Mouse (Mus musculus): ENCODE measurements around the gene Olfr697.
"Not testable (repeated sequence)": the region's sequence is repeated elsewhere in the genome, so short reads cannot be mapped to it uniquely, and the experiment has no call there.

The Olfr697 gene

DNA sequence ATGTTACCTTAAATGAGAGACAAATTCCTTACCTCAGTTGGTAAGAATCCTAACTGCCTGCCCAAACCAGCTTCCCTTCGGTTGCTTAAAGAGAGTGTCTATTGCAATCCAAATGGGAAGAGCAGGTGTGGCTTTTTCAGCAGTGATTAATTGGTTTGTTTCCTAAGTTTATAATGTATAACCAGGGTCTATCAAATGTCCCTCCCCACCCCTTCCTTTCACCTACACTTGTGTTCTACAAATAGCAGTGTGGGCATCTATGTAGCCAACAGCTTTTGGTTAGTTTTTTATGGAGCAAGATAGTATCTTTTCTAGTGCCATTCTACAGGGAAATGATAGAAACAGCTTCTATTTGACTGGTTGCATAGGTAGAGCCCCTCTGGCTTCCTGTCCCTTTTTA is at the start of gene Olfr697:
Gene Olfr697 (minus strand): TSS at position 101 of the 400 bp plus-strand sequence.
- in situ Hi-C loops (cut with MboI; ENCODE audit: low pct_unique_long_range_greater_than_20kb in 1 of 2, low sequenced_read_pairs in 2 of 2, unreplicated experiment in 1 of 2) = no loop called here

DNA sequence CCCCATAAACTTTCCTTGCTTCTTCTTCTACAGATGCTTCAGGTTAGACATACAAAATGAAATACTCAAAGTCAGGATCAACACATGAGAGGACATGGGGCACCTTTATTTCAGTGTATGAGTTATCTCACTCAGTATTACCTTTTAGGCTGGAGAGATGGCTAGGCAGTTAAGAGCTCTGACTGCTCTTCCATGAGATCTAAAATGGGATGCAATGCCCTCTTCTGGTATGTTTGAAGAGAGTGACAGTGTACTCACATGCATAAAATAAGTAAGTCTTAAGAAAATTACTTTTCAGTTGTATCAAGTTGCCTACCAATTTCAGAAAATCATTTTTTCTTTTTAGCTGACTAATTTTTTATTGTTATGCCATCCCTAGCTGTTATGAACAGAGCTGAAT is 46.1 kb upstream of the Olfr697 start:
- in situ Hi-C loops (cut with MboI; ENCODE audit: low pct_unique_long_range_greater_than_20kb in 1 of 2, low sequenced_read_pairs in 2 of 2, unreplicated experiment in 1 of 2) = no loop called here

DNA sequence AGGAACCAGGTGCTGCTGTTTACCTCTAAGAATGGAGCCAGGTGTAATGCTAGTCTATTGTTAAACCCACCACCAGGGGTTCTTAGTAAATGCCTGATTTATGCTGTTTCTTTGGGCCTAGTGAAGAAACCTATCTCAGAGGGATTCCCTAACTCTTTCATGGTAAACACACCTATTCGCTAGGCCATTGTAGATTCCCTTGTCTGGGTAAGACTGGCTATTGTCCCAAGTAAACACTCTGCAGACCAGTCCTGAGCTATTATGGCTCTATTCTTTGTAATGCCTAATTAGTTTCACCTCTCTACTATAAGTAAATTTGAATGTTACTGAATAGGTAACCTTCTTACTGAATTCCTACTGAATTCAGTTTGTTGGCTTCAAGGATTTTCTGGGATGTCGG is 18.8 kb upstream of the Olfr697 start:
- in situ Hi-C loops (cut with MboI; ENCODE audit: low pct_unique_long_range_greater_than_20kb in 1 of 2, low sequenced_read_pairs in 2 of 2, unreplicated experiment in 1 of 2) = not testable (repeated sequence)

DNA sequence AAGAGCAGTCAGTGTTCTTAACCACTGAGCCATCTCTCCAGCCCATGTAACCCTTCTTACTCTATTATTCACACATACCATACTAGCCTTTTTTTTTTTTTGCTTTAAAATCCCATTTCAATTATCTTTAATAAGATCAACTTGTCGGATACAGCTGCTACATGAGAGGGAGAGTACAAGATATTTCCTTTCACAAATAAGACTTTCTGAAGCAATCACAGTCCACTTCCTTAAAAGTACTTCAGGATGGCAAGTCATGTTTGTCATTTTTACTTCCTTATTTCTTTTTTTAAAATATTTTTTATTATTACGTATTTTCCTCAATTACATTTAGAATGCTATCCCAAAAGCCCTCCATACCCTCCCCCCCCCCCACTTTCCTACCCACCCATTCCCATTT is 16.6 kb upstream of the Olfr697 start:
- in situ Hi-C loops (cut with MboI; ENCODE audit: low pct_unique_long_range_greater_than_20kb in 1 of 2, low sequenced_read_pairs in 2 of 2, unreplicated experiment in 1 of 2) = no loop called here

DNA sequence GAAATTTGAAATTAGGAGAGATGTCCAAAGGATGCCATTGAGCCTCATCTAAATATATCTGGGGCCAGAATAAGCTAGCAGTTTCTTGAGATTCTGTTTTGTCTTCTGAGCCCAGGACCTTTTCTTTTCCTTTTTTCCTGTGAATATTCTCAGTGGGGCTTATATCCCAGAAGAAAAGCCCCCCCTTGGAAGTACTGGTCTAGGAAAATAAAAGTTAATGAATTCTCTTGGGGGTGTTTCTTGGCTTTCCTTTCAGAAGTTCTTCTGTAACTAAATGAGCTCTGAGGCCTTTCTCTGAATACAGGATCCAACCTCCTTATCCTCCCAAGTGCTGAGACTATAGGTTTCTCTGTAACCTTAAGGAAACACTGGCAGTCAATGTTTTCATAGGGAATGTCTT is 13.1 kb upstream of the Olfr697 start, which contains the start of gene Olfr698:
Gene Olfr698 (minus strand): TSS at position 101 of the 400 bp plus-strand sequence.
- in situ Hi-C loops (cut with MboI; ENCODE audit: low pct_unique_long_range_greater_than_20kb in 1 of 2, low sequenced_read_pairs in 2 of 2, unreplicated experiment in 1 of 2) = no loop called here

DNA sequence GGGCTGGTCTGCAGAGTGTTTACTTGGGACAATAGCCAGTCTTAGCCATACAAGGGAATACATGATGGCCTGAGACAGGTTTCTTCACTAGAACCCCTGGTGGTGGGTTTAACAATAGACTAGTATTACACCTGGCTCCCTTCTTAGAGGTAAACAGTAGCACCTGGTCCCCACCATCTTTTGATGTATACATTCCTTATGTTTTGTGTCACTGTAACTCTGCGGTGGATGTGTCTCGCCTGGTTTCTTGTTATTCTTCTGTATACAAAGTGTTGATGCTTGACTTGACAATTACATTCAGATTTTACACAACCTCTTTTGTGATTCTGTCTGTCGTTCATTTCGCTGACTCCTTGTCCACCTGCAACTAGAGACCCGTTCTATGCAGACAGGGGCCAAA is 3.6 kb upstream of the Olfr697 start:
- in situ Hi-C loops (cut with MboI; ENCODE audit: low pct_unique_long_range_greater_than_20kb in 1 of 2, low sequenced_read_pairs in 2 of 2, unreplicated experiment in 1 of 2) = no loop called here

DNA sequence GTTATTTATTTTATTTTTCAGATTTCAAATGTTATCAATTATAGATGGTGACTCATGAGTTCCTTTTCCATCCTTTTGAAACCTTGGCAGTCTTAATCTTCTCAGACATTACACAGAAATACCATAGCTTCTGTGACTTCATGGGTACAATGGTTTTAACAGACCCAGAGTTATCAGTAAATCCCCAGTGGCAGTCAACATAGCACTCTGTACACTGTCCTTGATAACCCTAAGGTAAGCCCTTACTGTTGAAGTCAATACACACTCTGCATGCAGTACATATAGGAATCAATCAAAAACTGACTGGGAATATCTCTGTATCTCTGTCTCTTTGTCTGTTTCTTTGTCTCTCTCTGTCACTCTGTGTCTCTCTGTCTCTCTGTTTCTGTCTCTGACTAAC is 5.2 kb downstream of the Olfr697 start:
- in situ Hi-C loops (cut with MboI; ENCODE audit: low pct_unique_long_range_greater_than_20kb in 1 of 2, low sequenced_read_pairs in 2 of 2, unreplicated experiment in 1 of 2) = no loop called here

DNA sequence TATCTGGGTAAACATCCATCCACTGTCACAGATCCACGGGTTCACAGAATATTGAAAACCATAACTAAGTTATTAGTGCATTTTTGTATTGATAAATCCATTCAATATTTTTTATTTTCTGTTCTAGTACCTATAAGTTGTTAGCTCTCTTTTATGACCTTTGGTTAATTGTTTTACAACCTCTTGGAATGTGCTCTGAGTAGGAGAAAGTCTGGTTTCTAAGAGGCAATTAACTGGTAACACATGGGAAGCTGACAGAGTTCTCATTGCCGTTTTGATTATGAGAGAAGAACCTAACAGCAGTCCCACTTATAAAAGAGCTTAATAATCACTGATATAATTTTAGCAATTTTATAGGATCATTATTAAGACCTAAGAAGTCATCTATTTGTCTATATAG is 8.5 kb downstream of the Olfr697 start:
- in situ Hi-C loops (cut with MboI; ENCODE audit: low pct_unique_long_range_greater_than_20kb in 1 of 2, low sequenced_read_pairs in 2 of 2, unreplicated experiment in 1 of 2) = no loop called here

DNA sequence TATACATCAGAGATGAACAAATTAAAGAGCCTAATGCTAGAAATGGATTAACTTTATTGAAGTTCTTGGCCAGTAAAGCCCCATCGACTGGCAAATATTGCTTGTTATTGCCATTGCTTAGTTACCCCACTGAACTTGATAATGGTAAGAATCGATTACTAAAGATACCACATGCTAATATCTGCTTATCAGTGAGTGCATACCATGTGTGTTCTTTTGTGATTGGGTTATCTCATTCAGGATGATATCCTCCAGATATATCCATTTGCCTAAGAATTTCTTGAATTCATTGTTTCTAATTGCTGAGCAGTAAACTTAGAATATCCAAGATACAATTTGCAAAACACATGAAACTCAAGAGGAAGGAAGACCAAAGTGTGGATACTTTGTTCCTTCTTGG is 16.6 kb downstream of the Olfr697 start:
- in situ Hi-C loops (cut with MboI; ENCODE audit: low pct_unique_long_range_greater_than_20kb in 1 of 2, low sequenced_read_pairs in 2 of 2, unreplicated experiment in 1 of 2) = not testable (repeated sequence)

DNA sequence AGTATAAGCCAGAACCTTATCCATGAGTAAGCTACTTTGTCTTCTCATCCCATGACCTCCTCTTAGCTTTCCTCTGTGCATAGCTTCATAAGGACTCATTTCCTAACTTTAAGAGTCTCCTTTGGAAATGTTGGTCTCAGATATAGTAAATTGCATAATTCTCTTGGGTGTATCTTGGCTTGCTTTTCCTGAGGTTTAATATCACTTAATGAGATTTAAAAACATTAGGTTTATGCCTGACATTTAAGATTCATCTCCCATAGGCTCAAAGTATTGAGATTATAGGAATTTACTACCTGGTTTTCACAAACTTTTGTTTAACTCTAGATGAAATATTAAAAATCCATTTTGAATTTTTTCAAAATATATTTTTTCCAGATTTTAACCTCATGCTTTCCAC is 25.9 kb downstream of the Olfr697 start, which contains the start of gene Olfr695:
Gene Olfr695 (minus strand): TSS at position 101 of the 400 bp plus-strand sequence.
- in situ Hi-C loops (cut with MboI; ENCODE audit: low pct_unique_long_range_greater_than_20kb in 1 of 2, low sequenced_read_pairs in 2 of 2, unreplicated experiment in 1 of 2) = no loop called here

DNA sequence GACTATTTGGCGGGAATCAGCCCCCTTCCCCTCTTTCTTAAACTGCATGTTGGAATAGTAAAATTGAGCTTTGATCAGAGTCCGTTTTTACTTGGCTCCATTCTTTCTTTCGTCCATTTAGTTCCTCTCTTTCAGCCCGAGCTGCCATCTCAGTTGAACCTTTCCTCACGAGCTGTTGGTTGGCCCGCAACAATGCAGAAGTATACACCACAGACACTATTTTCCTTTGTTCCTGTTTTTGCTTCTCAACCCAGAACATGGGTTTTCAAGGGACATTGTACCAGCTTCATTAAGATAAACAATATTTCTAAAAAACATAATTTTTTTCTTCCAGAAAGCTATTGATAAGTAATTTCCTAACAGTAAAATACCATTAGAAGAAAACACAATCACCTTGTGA is 30.8 kb downstream of the Olfr697 start:
- in situ Hi-C loops (cut with MboI; ENCODE audit: low pct_unique_long_range_greater_than_20kb in 1 of 2, low sequenced_read_pairs in 2 of 2, unreplicated experiment in 1 of 2) = no loop called here

DNA sequence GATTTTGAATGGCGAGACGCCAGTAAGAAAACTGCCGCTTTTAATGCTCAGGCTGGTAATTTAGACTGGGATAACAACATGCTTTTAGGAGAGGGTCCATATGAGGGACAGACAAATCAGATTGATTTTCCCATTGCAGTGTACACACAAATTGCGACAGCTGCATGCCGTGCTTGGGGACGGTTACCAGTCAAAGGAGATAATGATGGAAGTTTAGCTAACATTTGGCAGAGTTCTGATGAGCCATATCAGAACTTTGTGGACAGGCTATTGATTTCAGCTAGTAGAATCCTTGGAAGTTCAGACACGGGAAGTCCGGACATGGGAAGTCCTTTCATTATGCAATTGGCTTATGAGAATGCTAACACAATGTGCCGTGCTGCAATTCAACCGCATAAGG is 34.5 kb downstream of the Olfr697 start:
- in situ Hi-C loops (cut with MboI; ENCODE audit: low pct_unique_long_range_greater_than_20kb in 1 of 2, low sequenced_read_pairs in 2 of 2, unreplicated experiment in 1 of 2) = not testable (repeated sequence)

DNA sequence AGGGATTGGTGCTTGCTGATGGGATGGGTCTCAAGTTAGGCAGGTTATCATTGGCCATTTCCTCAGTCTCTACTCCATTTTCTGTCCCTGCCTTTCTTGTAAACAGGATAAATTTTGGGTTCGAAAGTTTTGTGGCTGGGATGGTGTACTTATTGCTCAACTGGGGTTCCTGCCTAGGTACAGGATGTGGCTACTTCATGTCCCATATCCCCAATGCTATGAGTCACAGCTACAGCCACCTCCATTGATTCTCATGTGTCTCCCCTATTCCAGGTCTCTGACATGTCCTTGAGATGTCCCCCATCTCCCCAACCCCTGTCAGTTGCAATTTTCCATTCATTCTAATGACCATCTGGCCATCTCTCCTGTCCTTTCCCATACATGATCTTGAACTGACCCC is 45.4 kb downstream of the Olfr697 start:
- in situ Hi-C loops (cut with MboI; ENCODE audit: low pct_unique_long_range_greater_than_20kb in 1 of 2, low sequenced_read_pairs in 2 of 2, unreplicated experiment in 1 of 2) = no loop called here

DNA sequence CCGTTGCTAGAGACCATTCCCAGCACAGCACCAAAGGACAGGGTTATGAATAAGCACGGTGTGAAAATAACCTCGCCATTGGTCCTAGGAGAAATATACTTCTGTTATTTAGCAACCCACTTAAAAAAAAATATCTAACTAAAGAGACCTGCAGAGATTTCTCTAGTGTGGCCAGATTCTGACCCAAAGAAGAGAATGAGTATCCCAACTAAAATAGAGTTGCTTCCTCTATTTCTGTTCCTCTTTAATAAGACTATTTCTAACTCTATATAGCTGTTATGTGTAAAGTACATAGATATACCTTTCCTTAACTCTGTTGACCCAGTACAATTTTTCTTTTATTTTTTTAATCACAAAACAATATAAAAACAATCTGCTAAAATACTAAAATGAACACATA is 49.3 kb downstream of the Olfr697 start:
- in situ Hi-C loops (cut with MboI; ENCODE audit: low pct_unique_long_range_greater_than_20kb in 1 of 2, low sequenced_read_pairs in 2 of 2, unreplicated experiment in 1 of 2) = no loop called here

DNA sequence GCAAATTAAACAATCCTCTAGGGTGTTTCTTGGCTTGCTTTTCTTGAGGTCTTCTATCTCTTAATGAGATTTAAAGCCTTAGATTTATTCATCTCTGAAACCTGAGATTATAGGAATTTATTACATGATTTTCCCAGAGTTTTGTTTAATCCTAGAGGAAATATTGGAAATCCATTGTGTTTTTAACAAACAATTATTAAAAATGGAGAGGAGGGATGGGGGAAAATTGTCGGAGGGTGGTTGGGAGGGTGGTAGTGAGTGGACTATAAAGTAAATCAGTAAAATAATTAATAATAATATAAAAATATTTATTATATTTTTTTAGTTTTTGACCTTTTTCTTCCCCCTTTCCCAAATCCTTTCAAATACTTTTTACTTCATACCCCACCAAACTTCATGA is 50.5 kb downstream of the Olfr697 start, which contains the start of gene Olfr694:
Gene Olfr694 (minus strand): TSS at position 101 of the 400 bp plus-strand sequence.
- in situ Hi-C loops (cut with MboI; ENCODE audit: low pct_unique_long_range_greater_than_20kb in 1 of 2, low sequenced_read_pairs in 2 of 2, unreplicated experiment in 1 of 2) = no loop called here
